Mouse (Mus musculus) kidney, embryonic 16.5 days (tissue): ENCODE results near the gene Pdlim5. TPM values are rescaled to one million over a fixed set of nuclear protein-coding genes. Genes with fewer than 3 reads are reported as not detected.
A peak's percentile ranks its signal among the peaks of the same experiment; 100 is the strongest.
"Not testable (repeated sequence)": the region's sequence is repeated elsewhere in the genome, so short reads cannot be mapped to it uniquely, and the experiment has no call there.

ENCODE experiments used
- ATAC-seq: fragments of 200-750 bp; cut with Nextera tagmentation; 2 replicates; pipeline ENCODE4 v1.8.0; 2017; ENCODE audit warnings: moderate TSS enrichment; ENCODE audit not compliant: low FRiP score, low TSS enrichment
- H3K27ac ChIP-seq: fragments of 300-500 bp; sonication (generic); 2 replicates; pipeline ENCODE4 v1.5.1; 2014; ENCODE audit warnings: low read length
- H3K27me3 ChIP-seq: fragments of 300-500 bp; sonication (generic); 2 replicates; pipeline ENCODE4 v1.6.1; 2014; ENCODE audit warnings: low read length, control low read depth, mixed read lengths; ENCODE audit not compliant: insufficient read depth
- H3K36me3 ChIP-seq: fragments of 300-500 bp; sonication (generic); 2 replicates; pipeline ENCODE4 v1.6.1; 2014; ENCODE audit warnings: low read length, control low read depth, mixed read lengths; ENCODE audit not compliant: insufficient read depth
- H3K4me1 ChIP-seq: fragments of 300-500 bp; sonication (generic); 2 replicates; pipeline ENCODE4 v1.6.1; 2014; ENCODE audit warnings: low read length, control low read depth, mixed read lengths; ENCODE audit not compliant: insufficient read depth
- H3K4me2 ChIP-seq: fragments of 300-500 bp; sonication (generic); replicated peaks from 2 replicates; pipeline ENCODE4 v1.6.1; 2014; ENCODE audit warnings: low read depth, low read length
- H3K4me3 ChIP-seq: fragments of 300-500 bp; sonication (generic); 2 replicates; pipeline ENCODE4 v1.5.1; 2014; ENCODE audit warnings: mild to moderate bottlenecking, low read length
- H3K9ac ChIP-seq: fragments of 300-500 bp; sonication (generic); replicated peaks from 2 replicates; pipeline ENCODE4 v1.6.1; 2014; ENCODE audit warnings: low read length
- H3K9me3 ChIP-seq: fragments of 300-500 bp; sonication (generic); 2 replicates; pipeline ENCODE4 v1.6.1; 2016; ENCODE audit warnings: low read length, control low read depth
- WGBS: fragments of 180-500 bp; shearing (Covaris S2); extraction: QIAGEN DNeasy Blood & Tissue Kit; methylation state at CpG from one replicate; pipeline ENCODE4 v1.1.7; 2014; 5-methylcytosine and 5-hydroxymethylcytosine counted together
- polyA plus RNA-seq: library from polyadenylated mRNA; unstranded; fragments of >200 nt; fragmentation: Nextera tagmentation; extraction: Ambion mirVana; gene quantifications from 2 replicates; pipeline ENCODE4 v1.2.1, GENCODE M21; 2015

Gene Pdlim5
- polyA plus RNA-seq, 1 experiment from 2014 or later, result 50.7 TPM

DNA sequence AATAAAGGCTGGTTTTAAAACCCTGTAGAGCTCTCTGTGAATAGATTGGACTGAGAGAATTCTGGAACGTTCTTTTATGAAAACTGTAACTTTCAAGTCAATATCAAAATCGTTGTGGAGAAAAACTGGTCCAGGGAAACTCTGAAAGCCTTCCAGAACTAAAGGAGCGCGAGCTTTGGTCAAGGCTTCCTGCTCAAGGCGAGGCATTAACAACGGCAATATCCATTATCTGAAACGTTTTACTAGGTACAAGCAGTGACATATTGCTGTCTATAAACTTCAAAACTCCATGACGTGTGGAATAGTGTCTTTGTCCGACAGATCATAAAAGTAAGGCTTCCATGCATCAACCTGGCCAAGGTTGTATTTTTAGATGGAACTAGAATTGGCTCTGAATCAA lies 175.6 kb downstream of the Pdlim5 start:
- 76% methylated on average over 9 of the region's 9 CpGs for WGBS
- no peak overlapping the region for H3K4me3 ChIP-seq
- H3K27ac ChIP-seq, result no peak overlapping the region
- no peaks in the 10 kb centered on the region for H3K4me1 ChIP-seq
- H3K9me3 ChIP-seq, result no peaks in the 10 kb centered on the region
- no peak for ATAC-seq
- H3K36me3 ChIP-seq, result no peaks in the 10 kb centered on the region
- H3K4me2 ChIP-seq, result no peak overlapping the region
- H3K27me3 ChIP-seq, result no peaks in the 10 kb centered on the region
- H3K9ac ChIP-seq, result no peak overlapping the region

DNA sequence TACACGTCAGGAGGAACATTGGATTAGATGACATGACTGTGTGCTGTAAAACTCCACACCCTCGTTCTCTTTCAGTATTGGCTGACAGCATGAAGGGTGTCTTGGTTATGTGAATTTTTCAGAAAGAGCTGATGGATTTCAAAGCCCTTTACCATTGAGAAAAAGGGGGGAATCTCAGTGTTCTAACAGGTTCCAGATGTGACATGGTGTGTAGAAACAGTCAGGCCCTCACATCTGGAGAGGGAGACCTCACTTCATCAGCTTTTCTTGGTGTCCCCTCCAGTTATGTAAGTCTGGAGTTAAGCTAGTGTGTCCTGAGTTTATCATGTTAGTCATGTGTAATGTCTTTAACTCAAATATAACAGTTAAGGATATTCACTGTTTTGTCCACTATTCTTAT lies 182.7 kb downstream of the Pdlim5 start:
- H3K36me3 ChIP-seq, result no peaks in the 10 kb centered on the region
- no peak for ATAC-seq
- WGBS, result 54% methylated on average over 2 of the region's 2 CpGs
- no peak overlapping the region for H3K4me3 ChIP-seq
- H3K9me3 ChIP-seq, result no peaks in the 10 kb centered on the region
- no peak overlapping the region for H3K4me2 ChIP-seq
- H3K27ac ChIP-seq, result no peak overlapping the region
- no peak overlapping the region for H3K9ac ChIP-seq
- no peaks in the 10 kb centered on the region for H3K27me3 ChIP-seq
- H3K4me1 ChIP-seq, result peaks cover 8% of the 10 kb centered on the region; the same call in 1 of the 2 replicates

DNA sequence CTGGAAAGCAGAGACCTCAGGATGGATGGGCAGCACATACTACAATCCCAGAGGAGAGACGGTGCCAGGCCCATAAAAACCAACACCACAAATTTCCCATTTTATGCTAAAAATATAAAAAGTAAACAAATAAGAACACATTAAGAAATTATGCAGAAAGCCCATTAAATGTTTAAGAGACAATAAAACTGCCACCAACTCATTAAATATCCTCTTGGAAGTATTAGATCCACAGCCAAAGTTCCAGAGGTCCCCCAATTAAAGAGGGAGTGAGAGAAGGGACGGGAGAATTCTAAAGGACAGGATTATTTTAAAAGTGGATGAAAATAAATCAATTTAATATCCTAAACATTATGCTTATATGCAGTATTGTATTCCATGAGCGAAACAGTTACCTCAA lies 183.3 kb downstream of the Pdlim5 start:
- 42% methylated on average over 3 of the region's 3 CpGs for WGBS
- no peaks in the 10 kb centered on the region for H3K36me3 ChIP-seq
- no peaks in the 10 kb centered on the region for H3K27me3 ChIP-seq
- H3K9ac ChIP-seq, result no peak overlapping the region
- no peak overlapping the region for H3K4me3 ChIP-seq
- H3K4me1 ChIP-seq, result peaks cover 8% of the 10 kb centered on the region; the same call in 1 of the 2 replicates
- no peak overlapping the region for H3K4me2 ChIP-seq
- no peaks in the 10 kb centered on the region for H3K9me3 ChIP-seq
- no peak overlapping the region for H3K27ac ChIP-seq
- ATAC-seq, result peak; percentile 39; the same call in 1 of the 2 replicates

DNA sequence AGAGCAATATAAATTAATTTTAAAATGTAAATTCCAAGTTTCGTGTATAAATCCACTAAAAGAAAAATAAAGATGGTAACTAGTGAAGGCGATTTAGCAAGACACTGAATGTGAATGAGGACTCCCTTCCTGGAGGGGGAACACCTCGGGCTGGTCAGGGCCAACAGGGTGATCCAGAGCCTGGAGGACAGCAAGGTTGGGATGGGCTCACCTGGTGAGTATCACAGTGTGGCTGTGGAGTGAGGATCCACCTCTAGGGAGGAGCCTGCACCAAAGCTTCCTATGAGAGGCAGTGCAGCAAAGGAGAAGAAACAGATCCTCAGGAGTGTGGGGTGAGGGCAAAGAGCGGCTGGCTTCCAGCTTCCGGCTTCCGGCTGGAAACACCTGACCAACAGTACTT lies 185.5 kb downstream of the Pdlim5 start:
- H3K36me3 ChIP-seq, result no peaks in the 10 kb centered on the region
- H3K27ac ChIP-seq, result no peak overlapping the region
- no peaks in the 10 kb centered on the region for H3K9me3 ChIP-seq
- H3K4me3 ChIP-seq, result no peak overlapping the region
- H3K9ac ChIP-seq, result no peak overlapping the region
- H3K4me1 ChIP-seq, result peaks cover 8% of the 10 kb centered on the region; the same call in 1 of the 2 replicates
- no peak overlapping the region for H3K4me2 ChIP-seq
- no peaks in the 10 kb centered on the region for H3K27me3 ChIP-seq
- 0 out of 2 replicates have a peak, but pooled peaks have one; percentile 39 for ATAC-seq
- WGBS, result 63% methylated on average over 6 of the region's 6 CpGs

DNA sequence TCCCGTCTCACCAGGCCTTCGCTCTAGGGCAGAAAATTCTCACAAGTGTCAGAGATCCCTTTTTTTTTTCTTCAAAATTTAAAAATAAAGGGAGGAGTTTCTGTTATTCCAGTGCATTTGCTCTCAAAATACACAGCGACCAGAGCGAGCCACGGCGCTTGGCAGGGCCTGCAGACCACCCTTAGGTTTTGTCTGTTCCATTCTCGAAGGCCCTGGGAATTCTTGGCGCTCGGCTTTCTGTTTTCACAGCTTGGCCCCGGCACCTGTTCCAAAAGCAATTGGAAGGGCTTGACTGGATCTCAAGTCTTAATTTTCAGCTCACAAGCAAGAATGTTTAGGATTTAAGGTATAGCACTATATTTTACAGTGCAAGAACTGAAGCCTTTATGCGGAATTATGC lies 186.4 kb downstream of the Pdlim5 start:
- H3K4me1 ChIP-seq, result peaks cover 8% of the 10 kb centered on the region; the same call in 1 of the 2 replicates
- ATAC-seq, result no peak
- H3K27me3 ChIP-seq, result no peaks in the 10 kb centered on the region
- H3K9me3 ChIP-seq, result no peaks in the 10 kb centered on the region
- no peaks in the 10 kb centered on the region for H3K36me3 ChIP-seq
- no peak overlapping the region for H3K27ac ChIP-seq
- H3K9ac ChIP-seq, result no peak overlapping the region
- no peak overlapping the region for H3K4me2 ChIP-seq
- 84% methylated on average over 11 of the region's 11 CpGs for WGBS
- no peak overlapping the region for H3K4me3 ChIP-seq

DNA sequence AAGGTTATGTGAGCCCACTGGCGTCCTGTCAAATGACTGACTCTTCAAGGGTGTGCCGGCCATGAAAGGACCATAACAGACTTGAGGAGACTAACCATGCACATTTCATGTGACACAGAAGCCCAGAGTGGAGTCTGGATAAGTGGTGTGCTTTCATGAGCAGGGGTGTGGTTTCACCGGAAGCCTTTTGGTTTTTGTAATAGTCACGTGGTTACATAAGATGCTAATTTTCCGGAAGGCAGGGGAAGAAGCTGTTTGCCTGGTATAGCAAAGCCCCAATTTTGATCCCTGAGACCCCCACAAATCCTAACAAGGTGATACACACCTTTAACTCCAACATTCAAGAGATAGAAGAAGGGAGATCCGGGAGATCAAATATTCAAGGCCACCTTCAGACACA lies 188.0 kb downstream of the Pdlim5 start:
- no peak overlapping the region for H3K4me3 ChIP-seq
- no peaks in the 10 kb centered on the region for H3K9me3 ChIP-seq
- H3K27ac ChIP-seq, result no peak overlapping the region
- no peaks in the 10 kb centered on the region for H3K36me3 ChIP-seq
- 89% methylated on average over 6 of the region's 6 CpGs for WGBS
- no peak for ATAC-seq
- no peak overlapping the region for H3K9ac ChIP-seq
- H3K4me2 ChIP-seq, result no peak overlapping the region
- H3K4me1 ChIP-seq, result 0 out of 2 replicates have a peak, but pooled peaks cover 8% of the 10 kb centered on the region
- no peaks in the 10 kb centered on the region for H3K27me3 ChIP-seq

DNA sequence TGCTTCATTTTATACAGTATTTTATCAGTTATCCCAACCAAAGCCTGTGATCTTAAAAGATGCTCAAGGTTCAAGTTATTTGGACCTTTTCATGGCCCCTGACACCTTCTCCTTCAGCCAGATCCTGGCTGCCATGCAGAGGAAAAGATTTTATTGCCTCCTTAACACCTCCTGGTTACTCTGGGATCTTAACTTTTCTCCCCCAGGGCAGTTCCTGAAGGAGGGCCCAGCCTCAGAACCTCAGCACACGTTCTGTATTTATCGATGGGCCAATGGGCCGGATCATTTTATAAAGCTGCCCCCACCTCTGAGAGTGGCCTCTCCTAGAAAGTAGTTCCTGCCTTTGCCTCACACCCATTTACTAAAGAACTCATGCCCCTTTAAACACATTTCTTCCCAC lies 189.2 kb downstream of the Pdlim5 start:
- Histone ChIP-seq H3K27ac (no peak overlapping the region), H3K27me3 (no peaks in the 10 kb centered on the region), H3K36me3 (no peaks in the 10 kb centered on the region), H3K4me2 (no peak overlapping the region), H3K9ac (no peak overlapping the region), H3K4me3 (no peak overlapping the region), H3K9me3 (no peaks in the 10 kb centered on the region), H3K4me1 (0 out of 2 replicates have a peak, but pooled peaks cover 8% of the 10 kb centered on the region)
- ATAC-seq, result no peak
- WGBS, result 44% methylated on average over 3 of the region's 3 CpGs

DNA sequence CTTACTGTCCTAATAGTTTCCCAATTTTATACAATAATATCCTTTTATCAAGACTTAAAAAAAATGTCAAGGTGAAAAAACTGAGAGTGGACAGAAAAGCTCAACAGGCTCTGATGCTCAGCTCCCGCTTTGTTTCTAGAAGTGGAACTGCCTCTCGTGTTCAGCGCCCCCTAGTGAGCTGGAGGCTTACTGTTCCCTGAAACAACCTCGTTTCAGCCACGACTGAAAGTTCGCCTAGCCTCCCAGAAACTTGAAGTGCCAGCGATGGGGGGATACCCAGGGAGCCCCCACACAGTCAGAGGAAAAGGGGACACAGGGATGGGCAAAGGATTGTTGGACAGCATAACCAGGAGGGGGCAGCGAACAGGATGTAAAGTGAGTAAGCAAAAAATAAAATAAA lies 199.4 kb downstream of the Pdlim5 start:
- 83% methylated on average over 8 of the region's 8 CpGs for WGBS
- Histone ChIP-seq H3K4me3 (no peak overlapping the region), H3K4me2 (no peak overlapping the region), H3K9ac (no peak overlapping the region), H3K27ac (no peak overlapping the region), H3K9me3 (no peaks in the 10 kb centered on the region; the same call in 1 of the 2 replicates), H3K36me3 (no peaks in the 10 kb centered on the region), H3K4me1 (no peaks in the 10 kb centered on the region), H3K27me3 (no peaks in the 10 kb centered on the region)
- ATAC-seq, result no peak

DNA sequence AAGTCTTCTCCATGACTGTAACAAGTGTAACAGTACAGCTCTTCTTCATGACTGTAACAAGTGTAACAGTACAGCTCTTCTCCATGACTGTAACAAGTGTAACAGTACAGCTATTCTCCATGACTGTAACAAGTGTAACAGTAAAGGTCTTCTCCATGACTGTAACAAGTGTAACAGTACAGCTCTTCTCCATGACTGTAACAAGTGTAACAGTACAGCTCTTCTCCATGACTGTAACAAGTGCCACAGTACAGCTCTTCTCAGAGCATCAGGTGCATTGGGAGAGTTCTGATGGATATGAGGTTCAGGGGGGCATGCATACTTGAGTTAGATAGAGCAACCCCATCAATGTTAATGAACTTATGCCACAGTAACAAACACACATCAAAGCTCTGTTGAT lies 203.9 kb downstream of the Pdlim5 start:
- not testable (repeated sequence) for H3K27ac ChIP-seq, H3K4me3 ChIP-seq, H3K4me2 ChIP-seq, H3K27me3 ChIP-seq, H3K9ac ChIP-seq, H3K36me3 ChIP-seq, ATAC-seq, H3K4me1 ChIP-seq, H3K9me3 ChIP-seq
